In the genomic region with DNA sequence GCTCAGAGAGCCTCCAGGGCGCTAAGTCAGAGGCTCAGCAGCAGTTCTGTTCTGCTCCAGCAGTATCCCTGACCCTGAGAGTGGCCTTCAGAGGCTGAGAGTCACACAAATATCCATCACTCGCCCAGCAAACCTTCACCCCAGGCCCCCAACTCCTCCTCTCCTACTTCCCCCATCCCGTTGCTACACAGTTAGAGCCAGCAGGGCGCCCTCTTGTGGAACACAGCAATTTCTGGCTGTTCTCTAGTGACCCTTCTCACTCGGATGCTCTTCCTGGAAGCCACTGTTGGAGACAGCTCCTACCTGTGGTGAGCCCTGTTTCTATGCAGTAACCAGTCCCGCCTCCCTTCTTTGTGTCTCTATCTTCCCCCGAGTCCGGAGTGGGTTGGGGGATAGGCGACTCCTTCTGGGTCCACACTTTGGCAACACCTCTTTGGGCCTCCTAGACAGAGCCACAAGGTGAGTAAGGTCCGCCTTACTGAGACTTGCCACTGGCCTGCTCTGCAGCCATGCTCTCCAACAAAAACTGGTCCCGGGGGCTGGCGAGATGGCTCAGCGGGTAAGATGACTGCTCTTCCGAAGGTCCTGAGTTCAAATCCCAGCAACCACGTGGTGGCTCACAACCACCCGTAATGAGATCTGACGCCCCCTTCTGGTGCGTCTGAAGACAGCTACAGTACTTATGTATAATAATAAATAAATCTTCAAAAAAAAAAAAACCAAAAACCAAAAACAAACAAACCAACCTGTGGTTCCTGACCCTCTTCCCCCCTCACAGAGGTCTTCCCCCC, we compare ENCODE assay signal across 8 mouse cellular contexts. TPM values are rescaled to one million over a fixed set of nuclear protein-coding genes. Genes with fewer than 3 reads are reported as not detected.
DNase-seq lines count a peak whose midpoint lies in the region; ATAC-seq and TF ChIP-seq lines count a peak whose summit lies in the region.

No protein-coding gene starts in this region.

- peak; percentile 71 to 77 for DNase-seq in urinary bladder, adult 18-20 months (ENCODE audit: low spot score in 2 of 2)
- DNase-seq in urinary bladder, postnatal 10 days (ENCODE audit: low spot score), result no peak
- DNase-seq in embryo, embryonic 11.5 days (ENCODE audit: low read depth, low spot score), result peak; percentile 82
- DNase-seq in spleen, postnatal 14 days (ENCODE audit: low spot score in 2 of 2), result peak; percentile 68 to 78

- H3K4me1 ChIP-seq in intestine, postnatal 0 days (replicated peaks; ENCODE audit: control insufficient read depth, insufficient read depth, low read length), result peaks cover 16% of the 10 kb centered on the region
- H3K4me1 ChIP-seq in limb, embryonic 13.5 days, result peaks cover 68% of the 10 kb centered on the region
- H3K4me1 ChIP-seq in midbrain, embryonic 15.5 days, result peaks cover 62% of the 10 kb centered on the region

- peak; percentile 95 for TF ChIP-seq CTCF in intestine, postnatal 0 days (IDR thresholded peaks at IDR 0.05; ENCODE audit: low read depth)

- peak overlapping the region; percentile 86 for H3K4me2 ChIP-seq in intestine, postnatal 0 days (replicated peaks; ENCODE audit: low read depth)
- H3K4me2 ChIP-seq in limb, embryonic 13.5 days (replicated peaks), result peak overlapping the region; percentile 96
- peak overlapping the region; percentile 92 for H3K4me2 ChIP-seq in midbrain, embryonic 15.5 days

- H3K9me3 ChIP-seq in intestine, postnatal 0 days (ENCODE audit: control insufficient read depth), result no peaks in the 10 kb centered on the region
- no peaks in the 10 kb centered on the region for H3K9me3 ChIP-seq in limb, embryonic 13.5 days
- no peaks in the 10 kb centered on the region for H3K9me3 ChIP-seq in midbrain, embryonic 15.5 days

- H3K4me3 ChIP-seq in intestine, postnatal 0 days (ENCODE audit: low read depth, low read length), result peak overlapping the region; percentile 95
- peak overlapping the region; percentile 100 for H3K4me3 ChIP-seq in limb, embryonic 13.5 days
- peak overlapping the region; percentile 96 for H3K4me3 ChIP-seq in midbrain, embryonic 15.5 days

- peak; percentile 49 for ATAC-seq in granulocyte monocyte progenitor cell, adult 5-6 weeks (replicated peaks; ENCODE audit: poor library complexity, severe bottlenecking)
- peak; percentile 15 for ATAC-seq in intestine, postnatal 0 days
- peak; percentile 45; the same call in 1 of the 2 replicates for ATAC-seq in limb, embryonic 13.5 days (ENCODE audit: low FRiP score, low read depth)
- peak; percentile 28 for ATAC-seq in midbrain, embryonic 15.5 days (replicated peaks)

- H3K27me3 ChIP-seq in intestine, postnatal 0 days (replicated peaks; ENCODE audit: control insufficient read depth, insufficient read depth, low read length), result no peaks in the 10 kb centered on the region
- H3K27me3 ChIP-seq in limb, embryonic 13.5 days, result peaks cover 31% of the 10 kb centered on the region
- H3K27me3 ChIP-seq in midbrain, embryonic 15.5 days (replicated peaks), result peaks cover 25% of the 10 kb centered on the region

- peak overlapping the region; percentile 99 for H3K27ac ChIP-seq in intestine, postnatal 0 days (ENCODE audit: low read depth, low read length)
- H3K27ac ChIP-seq in limb, embryonic 13.5 days, result peak overlapping the region; percentile 94
- peak overlapping the region; percentile 94 for H3K27ac ChIP-seq in midbrain, embryonic 15.5 days

- peaks cover 15% of the 10 kb centered on the region for H3K36me3 ChIP-seq in intestine, postnatal 0 days (ENCODE audit: control insufficient read depth, insufficient read depth)
- peaks cover 15% of the 10 kb centered on the region for H3K36me3 ChIP-seq in limb, embryonic 13.5 days
- 0 out of 2 replicates have a peak, but pooled peaks cover 5% of the 10 kb centered on the region for H3K36me3 ChIP-seq in midbrain, embryonic 15.5 days (replicated peaks)

- 0 out of 2 replicates have a peak overlapping the region, but pooled peaks have one; percentile 98 for H3K9ac ChIP-seq in intestine, postnatal 0 days (ENCODE audit: low read depth, low read length)
- H3K9ac ChIP-seq in limb, embryonic 13.5 days, result peak overlapping the region; percentile 56; the same call in 1 of the 2 replicates
- H3K9ac ChIP-seq in midbrain, embryonic 15.5 days, result peak overlapping the region; percentile 98; the same call in 1 of the 2 replicates

- WGBS in intestine, postnatal 0 days, result 16% methylated on average over 18 of the region's 18 CpGs
- WGBS in limb, embryonic 13.5 days, result 16% methylated on average over 18 of the region's 18 CpGs
- WGBS in midbrain, embryonic 15.5 days, result 17% methylated on average over 18 of the region's 18 CpGs

RNA-seq across cellular contexts. Expression of a gene that starts 0.8 kb away (rescaled TPM):
- 118 and 134 TPM in 2 replicates for total RNA-seq in granulocyte monocyte progenitor cell, adult 5-6 weeks (2014; fragmentation: Nextera tagmentation)
- total RNA-seq in granulocyte monocyte progenitor cell, adult 5-6 weeks (2017), result 73.9 and 101 TPM in 2 replicates
- 121 and 125 TPM in 2 replicates for polyA plus RNA-seq in intestine, postnatal 0 days (2015; fragmentation: Nextera tagmentation; extraction: Ambion mirVana)
- 62.5 and 71.0 TPM in 2 replicates for polyA plus RNA-seq in limb, embryonic 13.5 days (2015; fragmentation: Nextera tagmentation; extraction: Ambion mirVana)
- 139 and 162 TPM in 2 replicates for polyA plus RNA-seq in midbrain, embryonic 15.5 days (2015; fragmentation: Nextera tagmentation; extraction: Ambion mirVana)

RNA-seq across cellular contexts. Expression of a gene that starts 3.2 kb away (rescaled TPM):
- 1.0 and 5.4 TPM in 2 replicates for total RNA-seq in granulocyte monocyte progenitor cell, adult 5-6 weeks (2014; fragmentation: Nextera tagmentation)
- total RNA-seq in granulocyte monocyte progenitor cell, adult 5-6 weeks (2017), result 0.82 and 1.3 TPM in 2 replicates
- 8.1 and 8.3 TPM in 2 replicates for polyA plus RNA-seq in intestine, postnatal 0 days (2015; fragmentation: Nextera tagmentation; extraction: Ambion mirVana)
- 2.2 and 2.4 TPM in 2 replicates for polyA plus RNA-seq in limb, embryonic 13.5 days (2015; fragmentation: Nextera tagmentation; extraction: Ambion mirVana)
- polyA plus RNA-seq in midbrain, embryonic 15.5 days (2015; fragmentation: Nextera tagmentation; extraction: Ambion mirVana), result 1.9 and 2.5 TPM in 2 replicates

RNA-seq across cellular contexts. Expression of a gene that starts 31.0 kb away (rescaled TPM):
- total RNA-seq in granulocyte monocyte progenitor cell, adult 5-6 weeks (2014; fragmentation: Nextera tagmentation), result 113 and 231 TPM in 2 replicates
- 339 TPM in 2 replicates for total RNA-seq in granulocyte monocyte progenitor cell, adult 5-6 weeks (2017)
- 52.6 and 54.5 TPM in 2 replicates for polyA plus RNA-seq in intestine, postnatal 0 days (2015; fragmentation: Nextera tagmentation; extraction: Ambion mirVana)
- 246 and 251 TPM in 2 replicates for polyA plus RNA-seq in limb, embryonic 13.5 days (2015; fragmentation: Nextera tagmentation; extraction: Ambion mirVana)
- polyA plus RNA-seq in midbrain, embryonic 15.5 days (2015; fragmentation: Nextera tagmentation; extraction: Ambion mirVana), result 51.2 and 59.2 TPM in 2 replicates

RNA-seq across cellular contexts. Expression of a gene that starts 44.8 kb away (rescaled TPM):
- total RNA-seq in granulocyte monocyte progenitor cell, adult 5-6 weeks (2014; fragmentation: Nextera tagmentation), result 1.6 and 9.2 TPM in 2 replicates
- total RNA-seq in granulocyte monocyte progenitor cell, adult 5-6 weeks (2017), result 0.56 and 1.2 TPM in 2 replicates
- 12.7 and 13.4 TPM in 2 replicates for polyA plus RNA-seq in intestine, postnatal 0 days (2015; fragmentation: Nextera tagmentation; extraction: Ambion mirVana)
- 14.7 and 16.6 TPM in 2 replicates for polyA plus RNA-seq in limb, embryonic 13.5 days (2015; fragmentation: Nextera tagmentation; extraction: Ambion mirVana)
- polyA plus RNA-seq in midbrain, embryonic 15.5 days (2015; fragmentation: Nextera tagmentation; extraction: Ambion mirVana), result 51.0 and 53.7 TPM in 2 replicates

RNA-seq across cellular contexts. Expression of a gene that starts 55.6 kb away (rescaled TPM):
- 128 and 139 TPM in 2 replicates for total RNA-seq in granulocyte monocyte progenitor cell, adult 5-6 weeks (2014; fragmentation: Nextera tagmentation)
- total RNA-seq in granulocyte monocyte progenitor cell, adult 5-6 weeks (2017), result 109 and 122 TPM in 2 replicates
- polyA plus RNA-seq in intestine, postnatal 0 days (2015; fragmentation: Nextera tagmentation; extraction: Ambion mirVana), result 0.57 and 0.67 TPM in 2 replicates
- polyA plus RNA-seq in limb, embryonic 13.5 days (2015; fragmentation: Nextera tagmentation; extraction: Ambion mirVana), result 12.8 and 14.7 TPM in 2 replicates
- 3.1 and 3.6 TPM in 2 replicates for polyA plus RNA-seq in midbrain, embryonic 15.5 days (2015; fragmentation: Nextera tagmentation; extraction: Ambion mirVana)
